Mouse (Mus musculus): ENCODE measurements at regions not wholly inside any gene's neighbourhood (a gene's known extent, or its start where the extent isn't known, plus 50 kb on each side); places are given as distances from the start of the nearest gene placed in this dataset.

- no peak overlapping the region for H3K4me3 ChIP-seq (ENCODE audit: low read depth, low read length)
- H3K27me3 ChIP-seq (ENCODE audit: control insufficient read depth, insufficient read depth, low read length) = no peaks in the 10 kb centered on the region
- 69% methylated on average over 15 of the region's 15 CpGs for WGBS
- TF ChIP-seq CTCF (IDR thresholded peaks at IDR 0.05; ENCODE audit: extremely low read depth, insufficient read length, insufficient replicate concordance, low read depth, low read length) = no peak
- H3K27ac ChIP-seq (ENCODE audit: insufficient read depth, low read depth, low read length) = no peak overlapping the region
- H3K4me1 ChIP-seq (ENCODE audit: control insufficient read depth, insufficient read depth, insufficient read length, low read length) = no peaks in the 10 kb centered on the region
- no peaks in the 10 kb centered on the region for H3K36me3 ChIP-seq (ENCODE audit: control insufficient read depth, insufficient read depth, low read length)
These were observed 373.2 kb upstream of the Hs6st1 start for GRCm38 (mm10) chr1:35694775-35695591.

GRCm38 (mm10) chr1:35697218-35697617, 371.0 kb upstream of the Hs6st1 start:
- no peaks in the 10 kb centered on the region for H3K36me3 ChIP-seq (ENCODE audit: control insufficient read depth, insufficient read depth, low read length)
- H3K4me3 ChIP-seq (ENCODE audit: low read depth, low read length) = no peak overlapping the region
- no peaks in the 10 kb centered on the region for H3K4me1 ChIP-seq (ENCODE audit: control insufficient read depth, insufficient read depth, insufficient read length, low read length)
- TF ChIP-seq CTCF (IDR thresholded peaks at IDR 0.05; ENCODE audit: extremely low read depth, insufficient read length, insufficient replicate concordance, low read depth, low read length) (no peak), POLR2A (IDR thresholded peaks at IDR 0.05; ENCODE audit: low read depth, low read length) (no peak)
- WGBS = 50% methylated on average over 4 of the region's 4 CpGs
- no peak overlapping the region for H3K27ac ChIP-seq (ENCODE audit: insufficient read depth, low read depth, low read length)
- H3K27me3 ChIP-seq (ENCODE audit: control insufficient read depth, insufficient read depth, low read length) = no peaks in the 10 kb centered on the region

DNA sequence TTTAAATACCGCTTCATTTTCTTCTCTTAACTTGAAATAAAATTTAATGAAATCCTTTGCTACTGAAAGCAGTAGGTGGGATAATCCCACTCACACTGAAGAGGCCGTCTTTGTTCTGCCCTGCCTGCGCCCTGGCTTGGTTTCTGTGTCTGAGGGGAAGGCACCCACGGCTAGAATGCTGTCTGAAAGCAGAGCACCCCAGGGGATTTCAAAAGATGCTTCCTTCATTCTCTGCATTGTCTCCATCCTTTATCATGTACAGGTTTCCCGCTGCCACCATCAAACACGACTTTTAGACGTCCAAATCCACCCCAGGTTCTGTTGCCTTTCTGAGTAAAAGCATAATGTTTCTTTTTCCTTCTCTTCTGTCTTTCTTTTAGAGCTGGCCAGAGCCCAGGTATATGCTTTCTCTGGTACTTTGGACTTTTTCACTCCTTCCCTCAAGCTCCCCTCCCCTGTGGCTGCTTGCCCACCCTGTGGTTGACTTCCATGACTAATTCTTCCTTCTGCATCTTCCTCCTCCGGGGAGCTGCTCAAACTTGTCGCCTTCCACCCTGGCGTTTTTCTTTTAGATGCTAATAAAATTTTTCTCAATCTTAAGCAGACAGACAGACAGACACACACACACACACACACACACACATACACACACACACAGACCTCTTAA, 370.2 kb upstream of the Hs6st1 start:
- Histone ChIP-seq H3K27me3 (ENCODE audit: control insufficient read depth, insufficient read depth, low read length) (no peaks in the 10 kb centered on the region), H3K4me3 (ENCODE audit: low read depth, low read length) (no peak overlapping the region), H3K27ac (ENCODE audit: insufficient read depth, low read depth, low read length) (no peak overlapping the region), H3K4me1 (ENCODE audit: control insufficient read depth, insufficient read depth, insufficient read length, low read length) (no peaks in the 10 kb centered on the region), H3K36me3 (ENCODE audit: control insufficient read depth, insufficient read depth, low read length) (no peaks in the 10 kb centered on the region)
- TF ChIP-seq CTCF (IDR thresholded peaks at IDR 0.05; ENCODE audit: extremely low read depth, insufficient read length, insufficient replicate concordance, low read depth, low read length) = no peak
- no peak for TF ChIP-seq POLR2A (IDR thresholded peaks at IDR 0.05; ENCODE audit: low read depth, low read length)
- 45% methylated on average over 10 of the region's 10 CpGs for WGBS

GRCm38 (mm10) chr1:35702585-35702984, 365.6 kb upstream of the Hs6st1 start:
- H3K27ac ChIP-seq (ENCODE audit: insufficient read depth, low read depth, low read length) = no peak overlapping the region
- no peak overlapping the region for H3K4me3 ChIP-seq (ENCODE audit: low read depth, low read length)
- H3K27me3 ChIP-seq (ENCODE audit: control insufficient read depth, insufficient read depth, low read length) = no peaks in the 10 kb centered on the region
- H3K4me1 ChIP-seq (ENCODE audit: control insufficient read depth, insufficient read depth, insufficient read length, low read length) = no peaks in the 10 kb centered on the region
- no peaks in the 10 kb centered on the region for H3K36me3 ChIP-seq (ENCODE audit: control insufficient read depth, insufficient read depth, low read length)
- WGBS = 9% methylated on average over 1 of the region's 1 CpGs
- TF ChIP-seq CTCF (IDR thresholded peaks at IDR 0.05; ENCODE audit: extremely low read depth, insufficient read length, insufficient replicate concordance, low read depth, low read length) = no peak
- TF ChIP-seq POLR2A (IDR thresholded peaks at IDR 0.05; ENCODE audit: low read depth, low read length) = no peak

- Histone ChIP-seq H3K36me3 (ENCODE audit: control insufficient read depth, insufficient read depth, low read length) (no peaks in the 10 kb centered on the region), H3K4me1 (ENCODE audit: control insufficient read depth, insufficient read depth, insufficient read length, low read length) (0 out of 2 replicates have a peak, but pooled peaks cover 2% of the 10 kb centered on the region), H3K4me3 (ENCODE audit: low read depth, low read length) (no peak overlapping the region), H3K27ac (ENCODE audit: insufficient read depth, low read depth, low read length) (no peak overlapping the region), H3K27me3 (ENCODE audit: control insufficient read depth, insufficient read depth, low read length) (no peaks in the 10 kb centered on the region)
- 74% methylated on average over 6 of the region's 6 CpGs for WGBS
- TF ChIP-seq CTCF (IDR thresholded peaks at IDR 0.05; ENCODE audit: extremely low read depth, insufficient read length, insufficient replicate concordance, low read depth, low read length) = no peak
- TF ChIP-seq POLR2A (IDR thresholded peaks at IDR 0.05; ENCODE audit: low read depth, low read length) = no peak
These were observed 361.9 kb upstream of the Hs6st1 start for GRCm38 (mm10) chr1:35706336-35706735.

GRCm38 (mm10) chr1:35708176-35708788, 359.9 kb upstream of the Hs6st1 start:
- no peak for TF ChIP-seq CTCF (IDR thresholded peaks at IDR 0.05; ENCODE audit: extremely low read depth, insufficient read length, insufficient replicate concordance, low read depth, low read length)
- TF ChIP-seq POLR2A (IDR thresholded peaks at IDR 0.05; ENCODE audit: low read depth, low read length) = no peak
- no peaks in the 10 kb centered on the region for H3K27me3 ChIP-seq (ENCODE audit: control insufficient read depth, insufficient read depth, low read length)

DNA sequence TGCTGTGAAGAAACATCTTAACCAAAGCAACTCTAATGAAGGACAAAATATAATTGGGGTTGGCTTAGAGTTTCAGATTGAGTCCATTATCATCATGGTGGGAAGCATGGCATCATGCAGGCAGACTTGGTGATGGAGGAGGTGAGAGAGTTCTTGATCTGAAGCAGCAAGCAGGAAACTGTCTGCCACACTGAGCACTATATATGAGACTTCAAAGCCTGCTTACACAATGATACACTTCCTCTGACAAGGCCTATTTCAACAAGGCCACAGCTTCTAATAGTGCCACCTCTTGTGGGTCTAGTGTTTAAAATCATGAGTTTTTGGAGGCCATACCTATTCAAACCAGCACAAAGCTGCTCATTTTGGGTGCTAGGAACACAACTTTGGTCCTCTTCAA, 359.0 kb upstream of the Hs6st1 start:
- Histone ChIP-seq H3K27ac (ENCODE audit: insufficient read depth, low read depth, low read length) (no peak overlapping the region), H3K4me1 (ENCODE audit: control insufficient read depth, insufficient read depth, insufficient read length, low read length) (0 out of 2 replicates have a peak, but pooled peaks cover 2% of the 10 kb centered on the region), H3K4me3 (ENCODE audit: low read depth, low read length) (no peak overlapping the region), H3K27me3 (ENCODE audit: control insufficient read depth, insufficient read depth, low read length) (no peaks in the 10 kb centered on the region), H3K36me3 (ENCODE audit: control insufficient read depth, insufficient read depth, low read length) (no peaks in the 10 kb centered on the region)
- TF ChIP-seq POLR2A (IDR thresholded peaks at IDR 0.05; ENCODE audit: low read depth, low read length) = no peak
- TF ChIP-seq CTCF (IDR thresholded peaks at IDR 0.05; ENCODE audit: extremely low read depth, insufficient read length, insufficient replicate concordance, low read depth, low read length) = no peak

More at GRCm38 (mm10) chr1:35708176-35708788, 359.9 kb upstream of the Hs6st1 start:
- Histone ChIP-seq H3K4me3 (ENCODE audit: low read depth, low read length) (no peak overlapping the region), H3K4me1 (ENCODE audit: control insufficient read depth, insufficient read depth, insufficient read length, low read length) (0 out of 2 replicates have a peak, but pooled peaks cover 2% of the 10 kb centered on the region), H3K27ac (ENCODE audit: insufficient read depth, low read depth, low read length) (no peak overlapping the region), H3K36me3 (ENCODE audit: control insufficient read depth, insufficient read depth, low read length) (no peaks in the 10 kb centered on the region)
- 84% methylated on average over 2 of the region's 2 CpGs for WGBS
